Mouse (Mus musculus) mesoderm, embryonic 11.5 days (tissue): Measurements from ENCODE around the gene Lpar2.
A peak's percentile ranks its signal among the peaks of the same experiment; 100 is the strongest.

Experiments used
- DNase-seq: peaks from one replicate; pipeline ENCODE4 v3.0.0-alpha.2; 2012; ENCODE audit warnings: low read depth, low spot score

Lpar2 gene

GRCm38 (mm10) chr8:69867696-69868326, 45.6 kb downstream of the Lpar2 start:
- no peak for DNase-seq

DNA sequence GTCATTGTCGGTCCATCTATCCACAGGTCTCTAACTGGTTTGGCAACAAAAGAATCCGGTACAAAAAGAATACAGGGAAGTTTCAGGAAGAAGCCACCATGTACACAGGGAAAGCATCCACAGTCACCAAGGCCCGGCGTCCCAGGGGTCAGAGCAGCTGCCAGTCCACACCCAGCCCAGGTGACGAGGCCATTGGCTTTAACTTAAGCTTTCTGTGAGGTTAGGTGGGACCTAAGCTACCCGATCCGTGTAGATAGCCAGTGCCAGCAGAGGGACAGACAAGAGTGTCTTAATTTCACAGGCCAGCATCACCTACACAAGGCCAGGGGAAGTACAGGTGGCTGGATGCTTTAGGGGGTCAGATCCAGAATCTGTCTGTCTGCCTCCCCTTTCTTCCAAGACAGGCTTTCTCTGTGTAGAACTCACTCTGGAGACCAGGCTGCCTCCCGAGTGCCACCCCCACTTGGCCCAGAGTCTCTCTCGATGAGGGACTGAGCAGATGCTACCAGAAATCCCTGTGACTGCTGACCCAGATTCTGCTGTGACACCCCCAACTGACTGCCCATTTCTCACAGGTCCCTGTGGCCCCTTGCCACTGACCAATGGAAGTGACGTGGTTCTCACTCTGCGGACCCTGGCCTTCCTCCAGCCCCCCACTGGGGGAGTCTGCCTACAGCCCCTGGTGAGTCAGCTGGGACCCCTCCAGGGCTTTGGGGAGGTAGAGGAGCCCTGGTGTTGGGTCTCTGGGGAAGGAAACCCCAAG, 48.0 kb downstream of the Lpar2 start:
- no peak for DNase-seq

- no peak for DNase-seq
Measured at GRCm38 (mm10) chr8:69870907-69871306, 48.7 kb downstream of the Lpar2 start.

DNA sequence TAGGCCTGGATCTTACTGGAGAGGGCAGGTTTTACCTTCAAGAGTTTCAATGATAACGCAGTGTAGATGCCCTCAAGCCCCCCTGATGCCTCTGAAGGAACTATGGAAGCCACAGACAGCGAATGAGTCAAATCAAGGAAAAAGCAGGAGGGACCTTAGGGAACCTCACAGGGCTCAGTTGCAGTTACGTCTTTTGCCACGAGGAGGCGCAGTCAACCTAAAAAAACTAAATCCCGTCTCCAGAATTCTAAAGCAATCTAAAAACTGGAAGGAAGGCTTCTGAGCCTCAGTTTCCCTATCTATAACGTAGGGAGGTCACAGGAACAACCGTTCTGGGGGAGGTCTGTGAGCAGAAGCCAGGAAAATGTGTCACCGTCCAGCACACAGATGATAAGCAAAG, 51.9 kb downstream of the Lpar2 start:
- peak; percentile 70 for DNase-seq

DNA sequence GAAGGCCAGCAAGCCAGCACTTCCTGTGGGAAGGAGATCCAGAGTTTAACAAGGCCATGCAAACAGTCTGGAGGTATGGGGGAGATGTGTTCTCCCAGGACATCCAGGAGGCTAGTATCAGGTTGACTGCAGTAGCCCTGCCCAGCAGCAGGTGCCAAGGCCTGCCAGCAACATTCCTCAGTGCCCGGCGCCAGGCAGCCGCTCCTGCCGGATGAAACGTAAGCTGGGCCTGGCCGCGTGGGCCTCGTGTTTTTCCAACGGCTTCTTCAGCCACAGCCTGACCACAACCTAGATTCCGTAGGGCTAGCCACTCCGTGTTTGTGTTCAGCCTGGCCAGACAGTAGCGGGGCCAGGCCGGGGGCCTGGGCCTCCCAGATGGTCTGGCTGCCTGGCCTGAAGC, 52.4 kb downstream of the Lpar2 start:
- no peak for DNase-seq

- no peak for DNase-seq
Measured at GRCm38 (mm10) chr8:69876097-69876496, 53.9 kb downstream of the Lpar2 start.

DNA sequence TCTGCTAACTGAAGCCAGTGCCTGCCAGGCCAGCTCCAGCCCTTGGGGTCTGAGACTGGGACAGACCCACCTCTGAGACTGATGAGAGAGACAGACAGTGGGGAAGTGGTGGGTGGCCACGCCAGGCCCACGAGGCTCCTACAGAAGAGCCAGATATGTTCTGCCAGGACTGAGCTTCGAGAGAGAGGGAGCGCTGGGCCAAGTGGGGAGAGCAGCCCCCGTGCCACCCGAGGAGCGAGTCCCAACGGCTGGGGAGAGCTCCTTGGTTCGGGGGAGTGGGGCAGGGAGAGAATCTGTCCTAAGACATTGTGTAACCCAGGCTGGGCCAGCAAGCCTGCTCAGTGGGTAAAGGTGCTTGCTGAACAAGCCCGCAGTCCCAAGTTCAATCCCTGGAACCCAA, 54.7 kb downstream of the Lpar2 start:
- DNase-seq = no peak

- no peak for DNase-seq
Measured at GRCm38 (mm10) chr8:69877396-69877795, 55.2 kb downstream of the Lpar2 start.

- no peak for DNase-seq
Measured at GRCm38 (mm10) chr8:69877992-69878391, 55.8 kb downstream of the Lpar2 start.

GRCm38 (mm10) chr8:69879678-69880077, 57.4 kb downstream of the Lpar2 start:
- DNase-seq = no peak
